Mouse (Mus musculus): Measurements from ENCODE around the gene Hnf1a.
A peak's percentile ranks its signal among the peaks of the same experiment; 100 is the strongest.
"Not testable (repeated sequence)": the region's sequence is repeated elsewhere in the genome, so short reads cannot be mapped to it uniquely, and the experiment has no call there.

Hnf1a gene

DNA sequence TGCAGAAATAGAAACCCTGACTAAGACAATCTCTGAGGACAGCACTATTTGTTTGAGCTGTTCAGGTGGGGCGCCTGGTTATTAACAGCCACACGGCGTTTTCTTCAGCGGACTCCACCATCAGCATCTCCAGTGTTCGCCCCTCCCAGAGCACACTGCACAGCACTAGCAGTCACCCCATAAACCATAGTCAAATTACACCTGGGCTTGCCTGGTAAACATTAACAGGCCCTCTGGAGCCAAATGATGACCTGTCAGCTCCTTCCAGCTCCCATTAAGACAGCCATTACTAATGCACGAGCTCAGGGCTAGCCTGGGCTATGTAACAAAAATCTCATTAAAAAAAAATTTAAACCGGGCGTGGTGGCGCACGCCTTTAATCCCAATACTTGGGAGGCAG, 25.8 kb downstream of the Hnf1a start:
- no peak for DNase-seq (ENCODE audit: low spot score in 2 of 2)

DNA sequence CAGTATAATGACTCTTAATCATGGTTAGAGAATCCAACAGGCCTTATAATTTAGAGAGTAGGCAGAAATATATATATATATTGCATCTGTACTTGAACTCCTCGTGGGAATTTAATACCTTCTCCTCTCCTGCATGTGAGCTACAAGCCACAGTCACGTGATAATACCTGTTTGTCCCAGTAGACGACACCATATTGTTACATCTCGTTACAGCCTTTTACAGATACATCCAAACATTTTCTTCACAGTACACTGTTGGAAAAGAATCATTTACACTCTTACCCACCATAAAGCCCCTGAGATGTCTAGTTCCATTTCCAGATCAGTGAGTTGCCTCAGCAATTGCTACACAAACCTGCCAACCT, 28.1 kb downstream of the Hnf1a start:
- no peak for DNase-seq (ENCODE audit: low spot score in 2 of 2)

DNA sequence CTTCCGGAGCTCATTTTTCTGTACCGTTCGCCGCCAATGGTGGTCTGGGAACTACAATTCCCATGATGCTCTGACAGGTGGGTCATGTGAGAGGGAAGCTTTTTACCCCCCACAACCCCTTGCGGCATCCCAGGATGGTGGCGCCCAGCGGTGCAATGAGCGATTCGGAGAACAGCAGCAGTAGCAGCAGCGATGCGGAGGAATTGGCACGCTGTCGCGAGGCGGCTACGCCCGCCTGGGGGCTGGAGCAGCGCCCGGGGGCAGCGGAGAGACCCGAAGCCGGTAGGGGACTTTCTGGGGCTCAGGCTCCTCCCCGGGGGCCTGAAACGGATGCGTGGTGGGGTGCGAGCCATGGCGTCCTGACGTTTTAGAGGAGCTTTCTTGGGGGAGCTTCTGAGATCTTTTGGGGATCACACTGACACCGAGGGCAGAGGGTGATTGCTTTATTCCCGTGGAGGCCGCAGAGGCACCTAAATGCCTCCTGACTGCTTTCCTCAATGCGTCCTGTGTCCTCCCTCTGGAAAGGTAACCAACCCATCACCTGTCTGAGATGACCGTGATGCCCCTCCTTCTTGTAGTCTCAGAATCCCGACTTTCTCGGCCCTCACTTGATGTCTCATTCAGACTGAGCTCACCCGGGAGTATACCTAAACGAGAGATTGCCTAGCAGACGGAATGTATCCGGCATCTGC, 28.7 kb downstream of the Hnf1a start, which contains the start of gene 2210016L21Rik:
TSS of gene 2210016L21Rik (plus strand) at position 85 of the 692 bp plus-strand sequence.
- DNase-seq (ENCODE audit: low spot score in 2 of 2): peak; percentile 81 to 87

DNA sequence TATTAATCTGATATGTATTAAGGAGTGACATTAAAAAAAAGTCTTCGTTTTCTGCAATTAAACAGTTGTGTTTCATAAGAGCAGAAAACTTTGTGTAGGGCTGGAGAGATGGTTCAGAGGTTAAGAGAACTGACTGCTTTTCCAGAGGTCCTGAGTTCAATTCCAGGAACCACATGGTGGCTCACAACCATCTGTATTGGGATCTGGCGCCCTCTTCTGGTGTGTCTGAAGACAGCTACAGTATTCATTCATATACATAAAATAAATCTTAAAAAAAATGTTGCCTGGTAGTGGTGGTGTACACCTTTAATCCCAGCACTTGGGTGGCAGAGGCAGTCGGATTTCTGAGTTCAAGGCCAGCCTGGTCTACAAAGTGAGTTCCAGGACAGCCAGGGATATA, 29.8 kb downstream of the Hnf1a start:
- not testable (repeated sequence) for DNase-seq (ENCODE audit: low spot score in 2 of 2)

DNA sequence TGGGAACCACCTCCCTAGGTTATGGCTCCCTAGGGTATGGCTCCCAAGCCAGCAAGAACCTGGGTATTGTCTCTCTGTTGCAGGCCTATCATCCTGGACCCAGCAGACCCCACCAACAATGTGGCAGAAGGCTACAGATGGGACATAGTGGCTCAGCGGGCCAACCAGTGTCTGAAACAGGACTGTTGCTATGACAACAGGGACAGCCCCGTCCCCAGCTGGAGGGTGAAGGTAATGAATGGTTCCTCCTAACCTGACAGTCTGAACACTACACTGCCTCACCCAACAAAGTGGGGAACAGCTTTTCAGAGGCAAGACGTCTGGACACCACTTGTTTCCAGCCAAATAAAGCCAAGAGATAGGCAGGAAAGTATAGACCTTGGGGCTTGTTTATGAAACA, 35.1 kb downstream of the Hnf1a start:
- no peak for DNase-seq (ENCODE audit: low spot score in 2 of 2)

DNA sequence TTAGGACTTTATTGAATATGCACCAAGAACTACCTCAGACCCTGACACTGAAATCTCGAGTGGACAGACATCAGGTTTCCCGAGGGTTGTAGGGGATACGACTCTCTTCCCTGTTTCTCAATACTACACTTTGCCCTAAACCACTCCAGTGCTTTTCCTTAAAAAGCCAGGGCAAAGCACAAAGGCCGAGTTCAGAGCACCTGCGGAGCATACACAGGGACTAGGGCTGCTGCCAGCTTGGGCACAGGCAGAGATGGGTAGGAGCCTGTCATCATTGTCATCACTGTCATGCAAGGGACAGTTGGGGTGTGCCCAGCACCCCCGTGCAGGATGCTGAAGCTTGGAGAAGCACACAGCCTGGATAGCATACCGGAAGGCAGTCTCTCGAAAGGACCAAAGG, 37.7 kb downstream of the Hnf1a start:
- DNase-seq (ENCODE audit: low spot score in 2 of 2): no peak

DNA sequence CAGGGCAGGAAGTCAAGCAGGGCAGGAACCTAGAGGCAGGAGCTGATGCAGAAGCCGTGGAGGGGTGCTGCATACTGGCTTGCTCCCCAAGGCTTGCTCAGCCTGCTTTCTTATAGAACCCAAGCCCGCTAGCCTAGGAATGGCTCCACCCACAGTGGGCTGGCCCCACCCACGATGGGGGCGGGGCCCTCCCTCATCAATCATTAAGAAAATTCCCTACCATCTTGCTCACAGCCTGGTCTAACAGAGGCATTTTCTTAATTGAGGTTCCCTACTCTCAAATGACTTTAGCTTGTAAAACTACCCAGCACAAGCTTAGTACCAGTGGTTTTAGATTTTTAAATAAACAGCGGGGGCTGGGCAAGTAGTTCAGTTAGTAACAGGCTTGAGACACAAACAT, 39.3 kb downstream of the Hnf1a start:
- DNase-seq (ENCODE audit: low spot score in 2 of 2): no peak

DNA sequence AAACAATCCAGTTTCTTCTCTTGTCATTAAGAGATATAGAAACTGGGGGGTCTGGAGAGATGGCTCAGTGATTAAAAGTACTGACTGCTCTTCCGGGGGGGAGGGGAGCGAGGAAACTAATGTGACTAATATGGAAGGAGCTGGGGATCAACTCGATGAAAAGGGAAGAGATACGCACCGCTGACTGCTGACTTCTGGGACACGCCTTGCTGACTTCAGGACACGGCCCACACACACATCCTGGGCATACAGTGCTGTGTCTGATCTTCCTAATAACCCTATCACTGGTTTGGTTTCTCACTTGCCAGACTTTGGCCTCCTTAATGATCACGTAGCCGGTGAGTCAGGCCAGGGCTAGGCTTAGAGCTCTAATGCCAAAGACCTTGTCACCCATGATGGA, 44.1 kb downstream of the Hnf1a start:
- DNase-seq (ENCODE audit: low spot score in 2 of 2): no peak

DNA sequence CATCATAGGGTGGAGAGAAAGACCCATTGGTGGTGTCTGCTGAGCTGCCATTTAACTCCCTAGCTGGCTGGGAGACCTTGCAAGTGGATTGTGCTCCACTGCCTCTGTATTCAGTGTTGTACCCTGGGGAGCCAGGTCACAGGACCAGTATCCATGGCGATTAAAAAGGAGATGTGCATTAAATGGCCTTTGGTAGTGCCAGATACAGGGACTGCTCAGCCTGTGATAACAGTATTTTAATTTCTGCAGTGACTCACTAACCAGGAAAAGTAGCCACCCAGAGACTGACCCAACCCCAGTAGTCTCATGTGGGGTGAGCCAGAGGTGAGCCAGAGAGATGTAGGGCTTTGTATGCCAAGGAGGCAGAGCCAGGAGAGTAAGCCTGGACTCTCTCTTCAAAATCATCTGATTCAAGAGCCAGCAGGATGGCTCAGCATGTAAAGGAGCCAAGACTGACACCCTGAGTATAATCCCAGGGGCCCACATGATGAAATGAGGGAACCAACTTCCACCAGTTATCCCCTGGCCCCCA, 44.7 kb downstream of the Hnf1a start:
- no peak for DNase-seq (ENCODE audit: low spot score in 2 of 2)

DNA sequence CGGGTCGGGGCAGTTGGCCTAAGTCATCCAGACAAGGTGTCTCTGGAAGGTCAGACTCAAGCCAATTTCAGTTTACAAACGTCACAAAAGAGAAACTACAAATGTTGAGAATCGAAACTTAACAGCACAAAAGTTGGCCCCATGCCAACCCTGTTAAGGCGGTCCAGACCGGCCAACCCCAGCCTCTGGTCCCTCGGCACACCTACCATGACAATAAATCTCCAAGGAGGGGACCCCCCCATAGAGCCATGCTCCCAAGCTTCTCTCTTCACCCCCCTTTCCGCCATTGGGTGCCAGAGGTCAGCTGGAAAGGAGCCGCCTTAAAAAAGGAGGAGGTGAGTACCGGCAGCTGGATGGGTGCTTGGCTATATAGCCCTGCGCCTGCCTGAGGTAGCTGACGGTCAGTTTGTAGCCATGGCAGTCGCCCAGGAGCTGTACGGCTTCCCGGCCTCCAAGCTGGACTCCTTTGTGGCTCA, 47.9 kb downstream of the Hnf1a start, which contains the start of gene Oasl1:
TSS of gene Oasl1 (plus strand) at position 243 of the 476 bp plus-strand sequence.
- no peak for DNase-seq (ENCODE audit: low spot score in 2 of 2)

DNA sequence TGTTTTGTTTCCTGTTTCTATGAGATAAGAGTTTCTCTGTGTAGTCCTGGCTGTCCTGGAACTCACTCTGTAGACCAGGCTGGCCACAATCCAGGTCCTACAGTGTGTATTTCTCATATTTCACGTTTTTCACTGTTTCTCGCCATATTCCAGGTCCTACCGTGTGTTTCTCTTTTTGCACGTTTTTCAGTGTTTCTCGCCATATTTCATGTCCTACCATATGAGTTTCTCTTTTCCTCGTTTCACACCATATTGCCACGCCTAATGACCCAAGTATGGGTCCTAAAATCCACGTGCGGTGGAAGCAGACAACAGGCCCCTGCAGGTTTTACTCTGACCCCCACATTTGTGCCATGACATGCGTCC, 48.5 kb downstream of the Hnf1a start:
- DNase-seq (ENCODE audit: low spot score in 2 of 2): no peak

DNA sequence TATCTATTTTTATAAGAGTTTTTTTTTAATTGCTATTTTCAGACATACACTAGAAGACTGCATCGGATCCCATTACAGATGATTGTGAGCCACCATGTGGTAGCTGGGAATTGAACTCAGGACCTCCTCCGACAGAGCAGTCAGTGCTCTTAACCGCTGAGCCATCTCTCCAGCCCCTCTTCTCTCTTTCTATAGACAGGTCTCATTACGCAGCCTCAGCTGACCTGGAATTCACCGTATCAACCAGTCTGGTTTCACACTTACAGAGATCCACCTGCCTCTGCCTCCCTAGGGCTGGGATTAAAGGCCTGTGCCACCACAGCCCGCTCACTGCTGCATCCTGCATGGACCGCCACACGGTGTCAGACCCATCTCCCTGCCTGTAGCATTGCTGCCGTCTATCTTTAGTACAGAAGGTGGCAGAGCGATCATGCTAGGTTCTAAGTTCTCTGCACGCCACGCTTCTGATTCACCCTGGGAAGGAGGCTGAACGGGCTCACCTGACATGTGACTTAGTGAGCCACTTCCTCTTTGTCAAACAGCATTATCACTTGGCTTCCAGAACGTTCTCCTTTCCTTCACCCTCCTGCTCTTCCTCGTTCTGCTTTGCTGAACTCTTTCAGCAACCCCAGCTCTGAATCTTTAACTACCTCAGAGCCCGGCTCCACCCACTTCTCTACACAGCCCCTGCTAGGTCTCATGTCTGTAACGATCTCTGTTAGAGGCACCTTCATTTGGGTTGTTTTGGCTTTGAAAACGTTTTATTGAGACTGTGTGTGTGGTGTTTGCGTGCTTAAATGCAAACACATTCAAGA, 49.1 kb downstream of the Hnf1a start:
- no peak for DNase-seq (ENCODE audit: low spot score in 2 of 2)

DNA sequence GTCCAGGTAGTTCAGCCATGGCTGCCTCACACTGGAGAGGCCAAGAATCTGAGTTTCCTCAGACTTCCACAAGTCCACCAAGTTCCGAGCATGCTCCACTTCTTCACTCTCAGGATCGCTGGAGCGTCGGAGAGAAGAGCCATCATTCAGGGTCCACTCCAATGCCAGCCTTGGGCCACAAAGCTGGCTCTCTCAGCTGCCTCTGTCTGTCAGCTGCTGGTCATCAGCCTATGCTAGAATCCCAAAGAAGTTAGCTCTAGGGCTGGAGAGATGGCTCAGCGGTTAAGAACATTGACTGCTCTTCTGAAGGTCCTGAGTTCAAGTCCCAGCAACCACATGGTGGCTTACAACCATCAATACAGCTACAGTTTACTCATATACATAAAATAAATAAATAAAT, 53.5 kb downstream of the Hnf1a start:
- DNase-seq (ENCODE audit: low spot score in 2 of 2): not testable (repeated sequence)

DNA sequence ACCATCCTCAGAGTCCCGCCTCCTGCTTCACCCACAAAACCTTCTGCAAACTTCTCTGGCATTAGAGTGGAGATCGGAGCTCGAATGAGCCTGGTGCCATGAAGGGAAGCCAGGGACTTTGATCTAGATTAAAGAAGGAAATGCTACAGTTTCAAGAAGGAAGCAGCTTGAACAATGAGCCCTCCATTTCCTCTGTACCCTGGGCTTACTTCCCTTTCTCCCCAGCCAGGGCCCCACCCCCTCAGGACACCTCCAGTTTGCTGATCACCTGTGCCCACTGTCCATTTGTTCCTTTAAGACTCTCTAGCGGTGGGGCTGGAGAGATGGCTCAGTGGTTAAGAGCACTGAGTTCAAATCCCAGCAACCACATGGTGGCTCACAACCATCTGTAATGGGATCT, 54.1 kb downstream of the Hnf1a start:
- no peak for DNase-seq (ENCODE audit: low spot score in 2 of 2)

DNA sequence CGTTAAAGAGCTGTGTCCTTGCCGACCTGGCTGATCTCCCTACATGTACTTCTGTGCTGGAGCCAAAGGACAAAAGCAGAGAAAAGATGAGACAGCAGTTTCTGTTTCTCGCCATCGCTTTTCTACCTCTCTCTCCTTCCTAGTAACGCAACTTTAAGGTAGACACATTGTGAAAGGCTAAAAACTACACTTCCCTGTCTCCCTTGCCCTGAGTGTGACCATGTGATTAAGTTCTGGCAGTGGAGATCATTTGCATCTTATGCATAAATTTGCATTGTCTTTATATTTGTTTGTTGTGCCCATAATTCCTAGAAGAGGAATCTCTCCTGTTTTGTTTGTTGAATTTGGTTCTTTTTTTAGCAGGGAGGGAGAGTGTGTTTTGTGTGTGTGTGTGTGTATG, 55.0 kb downstream of the Hnf1a start:
- DNase-seq (ENCODE audit: low spot score in 2 of 2): no peak

DNA sequence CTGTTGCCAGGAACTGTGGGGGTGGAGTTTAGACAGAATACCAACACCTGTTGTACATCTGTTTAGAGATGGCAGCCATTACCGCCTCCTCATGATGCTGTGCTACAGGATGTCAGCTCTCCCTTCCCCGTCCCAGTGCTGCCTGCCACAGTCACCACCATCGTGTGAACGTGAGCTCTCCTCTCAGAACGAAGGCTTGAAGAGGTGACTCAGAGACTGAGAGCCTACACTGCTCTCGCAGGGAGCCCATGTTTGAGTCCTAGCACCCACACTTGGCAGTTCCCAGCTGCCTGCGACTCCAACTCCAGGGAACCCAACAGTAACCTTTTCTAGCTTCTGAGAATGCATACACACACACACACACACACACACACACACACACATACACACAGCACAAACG, 56.0 kb downstream of the Hnf1a start:
- DNase-seq (ENCODE audit: low spot score in 2 of 2): peak; percentile 47 to 59

DNA sequence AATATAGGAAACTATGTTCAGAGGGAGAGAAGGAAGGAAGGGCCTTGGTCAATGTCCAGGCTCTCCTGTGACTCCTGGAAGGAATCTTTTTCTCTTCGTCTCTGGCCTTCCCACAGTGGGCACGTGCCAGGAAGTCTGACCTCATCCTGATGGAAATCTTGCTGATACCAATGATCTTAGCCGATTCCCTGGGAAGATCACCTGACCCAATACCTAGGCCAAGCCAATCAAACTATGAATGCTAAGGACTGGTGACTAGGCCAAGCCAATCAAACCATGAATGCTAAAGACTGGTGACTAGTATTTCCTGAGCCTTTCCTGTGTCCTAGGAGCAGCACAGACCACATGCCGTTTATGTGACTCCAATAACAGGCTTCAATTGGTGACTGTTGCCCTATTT, 57.2 kb downstream of the Hnf1a start:
- no peak for DNase-seq (ENCODE audit: low spot score in 2 of 2)

DNA sequence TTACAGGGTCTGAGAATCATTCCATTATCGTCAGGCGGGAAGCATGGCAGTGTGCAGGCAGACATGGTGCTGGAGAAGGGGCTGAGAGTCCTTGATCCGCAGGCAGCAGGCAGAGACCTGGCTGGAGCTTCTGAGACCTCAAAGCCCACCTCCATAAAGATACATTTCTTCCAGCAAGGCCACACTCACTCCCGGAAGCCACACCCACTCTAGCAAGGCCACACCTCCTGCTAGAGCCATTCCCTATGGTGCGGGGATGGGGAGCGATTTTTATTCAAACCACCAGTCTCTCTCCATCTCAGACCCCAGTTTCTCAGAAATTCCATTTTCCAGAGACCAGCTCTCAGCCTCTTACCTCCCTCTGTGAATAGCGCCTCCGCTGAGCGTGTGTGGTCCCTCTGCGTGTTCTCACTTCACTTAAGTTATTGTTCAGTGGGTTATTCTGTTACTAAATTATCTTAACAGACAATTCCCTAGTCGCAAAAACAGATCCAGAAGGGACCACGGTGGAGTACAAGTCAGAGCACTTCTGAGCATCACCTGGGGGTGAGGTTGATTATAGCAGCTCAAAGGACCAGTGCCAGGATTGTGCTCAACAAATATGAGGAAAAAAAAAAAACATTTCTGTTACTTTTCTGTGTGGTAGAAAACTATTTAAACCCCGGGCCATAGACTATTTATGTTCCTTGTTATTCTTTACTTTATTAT, 62.1 kb downstream of the Hnf1a start:
- no peak for DNase-seq (ENCODE audit: low spot score in 2 of 2)

DNA sequence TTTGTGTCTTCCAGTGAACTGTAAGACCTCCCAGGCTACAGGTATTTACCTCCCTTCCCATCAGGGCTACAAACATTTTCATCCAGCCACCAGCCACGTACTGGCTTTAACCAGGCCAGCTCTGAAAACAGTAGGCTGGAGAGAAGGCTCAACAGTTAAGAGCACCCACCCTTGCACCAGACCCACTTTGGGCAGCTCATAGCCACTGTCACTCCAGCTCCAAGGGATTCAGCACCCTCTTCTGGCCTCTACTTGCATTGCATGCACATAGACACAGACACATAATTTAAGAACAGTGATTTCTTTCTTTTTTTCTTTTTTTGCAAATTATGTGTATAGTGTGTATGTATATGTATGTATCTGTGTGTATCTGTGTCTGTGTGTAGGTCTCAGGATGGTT, 68.5 kb downstream of the Hnf1a start:
- DNase-seq (ENCODE audit: low spot score in 2 of 2): no peak

Measured in right cerebral cortex, postnatal 36 days (tissue).